Mouse (Mus musculus) heart, adult 2 months (tissue): ENCODE measurements around the gene Fzd5.

Experiments used
- CTCF ChIP-seq: fragments of 200-600 bp; IDR thresholded peaks from 2 replicates; pipeline ENCODE4 v1.8.1; 2022; ENCODE audit warnings: antibody characterized with exemption, mild to moderate bottlenecking, moderate library complexity
- EP300 ChIP-seq: fragments of 200-500 bp; IDR thresholded peaks from 2 replicates; pipeline ENCODE4 v1.6.1; 2011; ENCODE audit warnings: low read depth, low read length, control low read depth; ENCODE audit not compliant: insufficient read depth
- POLR2A ChIP-seq: fragments of 200-500 bp; IDR thresholded peaks from 2 replicates; pipeline ENCODE4 v1.6.1; 2011; ENCODE audit warnings: mild to moderate bottlenecking, low read depth, low read length, control low read depth; ENCODE audit not compliant: insufficient read depth

- TF ChIP-seq EP300, result no peak
- TF ChIP-seq POLR2A, result no peak
- TF ChIP-seq CTCF, result no peak
Measured at GRCm38 (mm10) chr1:64683039-64683438, 54.5 kb downstream of the Fzd5 start.
